Mouse (Mus musculus) liver, postnatal 0 days (tissue): ENCODE measurements around the gene Slc31a2.

ENCODE experiments used
- CTCF ChIP-seq: sonication (generic); IDR thresholded peaks from 2 replicates; pipeline ENCODE4 v1.5.1; 2016; ENCODE audit warnings: antibody characterized with exemption, low read depth
- EP300 ChIP-seq: IDR thresholded peaks from 2 replicates; pipeline ENCODE4 v1.6.1; 2016; ENCODE audit warnings: antibody characterized with exemption, low read depth, mild to moderate bottlenecking

DNA sequence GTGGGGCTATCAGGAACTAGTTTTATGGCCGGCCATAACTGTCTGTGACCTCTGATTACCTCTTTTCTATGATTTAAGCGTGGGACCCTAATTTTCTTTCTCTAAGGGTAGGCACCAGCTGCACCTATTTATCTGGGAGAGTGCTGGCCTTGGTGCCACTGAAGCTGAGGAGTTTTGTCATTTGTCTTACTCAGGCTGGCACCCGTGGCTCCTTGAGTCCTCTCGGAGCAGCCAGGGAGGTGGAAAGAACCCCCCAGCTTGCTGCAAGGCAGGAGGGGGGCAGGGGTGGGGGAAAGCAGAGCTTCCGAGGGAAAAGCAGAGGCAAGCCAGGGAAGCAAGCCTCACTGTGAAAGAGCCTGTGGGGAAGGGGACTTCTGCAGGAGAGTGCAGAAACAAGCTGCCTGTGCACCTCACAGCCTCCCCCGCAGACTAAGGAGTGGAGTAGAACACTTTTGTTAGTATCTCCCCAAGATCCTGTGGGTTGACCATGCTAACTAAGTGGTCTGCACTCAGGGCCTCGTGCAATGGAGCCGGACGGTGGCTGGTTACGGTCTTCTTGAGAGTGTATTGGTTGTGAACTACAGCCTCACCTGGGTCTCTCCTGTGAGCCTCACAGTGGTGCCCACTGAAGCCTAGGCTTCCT, 31.0 kb downstream of the Slc31a2 start:
- no peak for TF ChIP-seq CTCF
- no peak for TF ChIP-seq EP300
